Mouse (Mus musculus): ENCODE data around the gene Nipa2.
A peak's percentile ranks its signal among the peaks of the same experiment; 100 is the strongest.
"Not testable (repeated sequence)": the region's sequence is repeated elsewhere in the genome, so short reads cannot be mapped to it uniquely, and the experiment has no call there.

Nipa2 gene

DNA sequence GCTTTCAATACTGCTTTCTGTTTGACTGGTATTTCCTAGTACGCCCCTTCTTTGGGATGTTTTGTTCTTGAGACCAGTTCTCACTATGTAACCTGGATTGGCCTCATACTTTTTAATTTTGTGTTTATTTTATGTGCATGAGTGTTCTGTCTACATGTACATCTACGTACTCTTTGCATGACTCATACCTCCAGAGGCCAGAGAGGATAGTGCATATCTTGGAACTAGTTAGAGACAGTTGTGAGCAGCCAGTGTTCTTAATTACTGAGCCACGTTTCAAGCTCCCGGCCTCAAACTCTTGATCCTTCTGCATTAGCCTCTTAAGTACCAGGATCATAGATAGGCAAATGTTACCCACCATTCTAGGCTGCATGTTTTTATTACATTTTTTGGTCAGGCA, 23.9 kb downstream of the Nipa2 start:
- no peak for DNase-seq (ENCODE audit: low spot score)

DNA sequence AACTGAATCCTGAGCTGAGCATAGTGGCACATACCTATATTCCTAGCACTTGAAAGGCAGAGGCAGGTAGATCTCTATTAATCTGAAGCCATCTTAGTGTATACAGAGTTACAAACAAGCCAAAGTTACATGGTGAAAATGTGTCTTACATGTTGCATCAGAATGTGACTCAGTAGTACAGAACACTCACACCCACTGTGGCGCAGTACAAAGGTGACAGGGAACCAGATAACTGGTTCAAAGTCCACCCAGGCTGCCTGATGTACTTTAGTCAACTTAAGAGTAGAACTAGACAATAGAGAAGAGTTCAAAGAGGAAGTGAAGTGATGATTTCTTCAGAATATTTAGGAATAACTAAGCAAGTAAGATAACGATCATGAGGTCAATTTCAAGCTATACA, 27.3 kb downstream of the Nipa2 start:
- no peak for DNase-seq (ENCODE audit: low spot score)

DNA sequence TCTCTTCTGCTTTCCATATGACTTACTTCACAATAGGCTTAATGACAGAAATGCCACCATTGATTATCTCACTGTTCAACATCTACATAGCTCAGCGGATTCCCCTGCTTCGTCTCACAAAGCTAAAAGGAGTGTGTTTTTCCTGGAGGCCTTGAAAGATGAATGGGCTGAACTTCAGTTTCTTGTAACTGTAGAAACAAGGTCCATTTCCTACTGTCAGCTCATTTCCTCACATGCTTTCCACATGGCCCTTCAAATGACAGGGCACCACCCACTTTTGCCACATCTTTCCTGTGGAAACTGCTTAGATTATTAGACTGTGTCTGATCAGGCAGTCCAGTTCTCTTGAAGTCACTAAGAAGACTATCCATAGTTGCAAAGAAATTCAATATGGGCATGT, 33.6 kb downstream of the Nipa2 start:
- DNase-seq (ENCODE audit: low spot score) = no peak

DNA sequence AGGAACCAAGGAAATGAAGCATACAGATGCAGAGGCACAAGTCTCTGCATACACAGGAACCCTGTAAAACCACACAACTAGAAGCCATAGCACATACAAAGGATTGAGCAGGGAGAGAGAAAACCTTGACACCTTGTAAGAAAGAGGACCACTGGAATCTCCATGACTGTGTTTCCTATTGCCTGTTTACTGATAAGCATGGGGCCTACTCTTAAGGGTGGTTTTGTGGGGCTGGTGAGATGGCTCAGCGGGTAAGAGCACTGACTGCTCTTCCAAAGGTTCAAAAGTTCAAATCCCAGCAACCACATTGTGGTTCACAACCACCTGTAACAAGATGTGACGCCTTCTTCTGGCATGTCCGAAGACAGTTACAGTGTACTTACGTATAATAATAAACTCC, 35.0 kb downstream of the Nipa2 start:
- DNase-seq (ENCODE audit: low spot score) = no peak

DNA sequence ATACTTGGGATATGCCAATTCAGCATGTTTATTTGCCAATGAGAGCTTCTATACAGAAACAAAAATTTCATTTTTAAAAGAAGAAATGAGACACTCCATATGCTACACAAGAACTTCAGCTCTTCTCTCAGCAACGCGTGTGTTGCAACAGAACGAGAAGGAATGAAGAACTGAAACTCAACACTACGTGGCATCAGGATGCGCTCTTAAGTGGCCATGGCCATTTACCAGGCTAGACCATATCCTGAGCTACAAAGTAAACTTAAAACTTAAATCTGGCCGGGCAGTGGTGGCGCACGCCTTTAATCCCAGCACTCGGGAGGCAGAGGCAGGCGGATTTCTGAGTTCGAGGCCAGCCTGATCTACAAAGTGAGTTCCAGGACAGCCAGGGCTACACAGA, 43.9 kb downstream of the Nipa2 start:
- DNase-seq (ENCODE audit: low spot score) = not testable (repeated sequence)

DNA sequence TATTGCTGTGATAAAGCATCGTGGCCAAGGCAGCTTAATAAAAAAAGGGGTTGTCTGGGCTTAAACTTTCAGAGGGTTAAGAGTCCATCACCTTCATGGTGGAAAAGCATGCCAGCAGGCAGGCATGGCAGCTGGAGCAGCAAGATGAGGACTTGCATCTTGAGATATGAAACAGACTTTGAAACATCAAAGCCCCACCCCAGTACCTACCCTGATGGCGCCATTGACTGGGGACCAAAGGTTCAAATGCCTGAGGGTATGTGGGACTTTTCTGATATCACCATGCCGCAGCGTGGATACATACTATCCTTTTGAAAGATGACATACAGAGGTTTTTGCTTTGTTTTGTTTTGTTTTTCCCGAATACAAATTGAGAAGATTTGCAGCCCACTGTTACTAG, 50.2 kb downstream of the Nipa2 start:
- no peak for DNase-seq (ENCODE audit: low spot score)

DNA sequence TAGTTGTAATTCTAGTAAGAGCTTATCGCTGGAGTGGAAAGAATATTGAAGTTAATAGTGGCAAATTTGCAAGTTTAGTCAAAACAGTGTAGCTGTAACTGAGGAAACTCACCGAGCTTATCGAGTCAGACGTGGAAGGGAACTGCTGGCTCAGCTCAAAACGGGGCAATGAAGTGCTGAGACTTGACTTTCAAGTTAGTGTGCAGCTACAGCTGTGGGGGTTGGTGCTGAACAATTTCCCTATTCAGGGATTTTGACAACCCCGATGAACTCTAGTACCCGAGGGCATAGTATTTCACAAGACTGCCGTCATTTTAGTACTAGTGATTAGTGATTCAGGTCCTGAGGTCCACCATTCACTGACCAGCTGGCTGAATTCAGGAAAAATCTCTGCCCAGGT, 50.9 kb downstream of the Nipa2 start:
- no peak for DNase-seq (ENCODE audit: low spot score)

DNA sequence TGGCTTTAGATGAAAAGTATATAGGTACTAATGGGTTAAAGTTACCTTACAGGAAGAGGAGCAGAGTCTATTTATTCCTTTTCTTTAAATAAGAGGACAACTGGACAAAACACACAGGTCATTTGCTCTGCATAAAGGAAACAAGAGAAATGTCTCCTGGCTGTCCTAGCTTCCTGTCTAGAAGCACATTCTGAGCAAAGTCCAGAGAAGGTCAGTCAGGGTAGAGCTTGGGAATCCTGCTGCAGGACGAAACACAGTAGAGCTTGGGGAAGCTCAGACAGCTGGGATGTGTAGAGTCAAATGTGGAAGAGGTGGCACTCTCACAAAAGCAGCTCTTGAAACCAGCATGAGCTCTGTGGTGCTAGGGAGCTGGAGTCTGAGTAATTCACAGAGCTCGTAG, 51.9 kb downstream of the Nipa2 start:
- DNase-seq (ENCODE audit: low spot score) = no peak

DNA sequence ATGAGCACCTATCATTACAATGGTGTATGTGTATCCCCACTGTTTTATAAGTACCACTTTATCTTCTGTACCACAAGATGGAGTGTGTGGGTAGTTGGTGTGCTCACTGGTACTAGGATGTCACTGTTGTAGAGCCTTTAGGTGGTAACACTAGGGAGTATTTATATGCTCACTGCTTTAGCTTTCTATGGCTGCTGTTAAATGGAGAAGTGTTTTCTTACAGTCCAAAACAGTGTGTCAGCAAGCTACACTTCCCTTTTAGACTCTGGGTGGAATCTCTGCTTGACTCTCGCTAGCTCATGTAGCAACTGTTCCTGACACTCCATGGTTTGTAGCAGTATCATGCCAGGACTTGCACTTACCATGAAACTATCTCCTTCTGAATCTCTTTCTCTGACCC, 52.8 kb downstream of the Nipa2 start:
- no peak for DNase-seq (ENCODE audit: low spot score)

DNA sequence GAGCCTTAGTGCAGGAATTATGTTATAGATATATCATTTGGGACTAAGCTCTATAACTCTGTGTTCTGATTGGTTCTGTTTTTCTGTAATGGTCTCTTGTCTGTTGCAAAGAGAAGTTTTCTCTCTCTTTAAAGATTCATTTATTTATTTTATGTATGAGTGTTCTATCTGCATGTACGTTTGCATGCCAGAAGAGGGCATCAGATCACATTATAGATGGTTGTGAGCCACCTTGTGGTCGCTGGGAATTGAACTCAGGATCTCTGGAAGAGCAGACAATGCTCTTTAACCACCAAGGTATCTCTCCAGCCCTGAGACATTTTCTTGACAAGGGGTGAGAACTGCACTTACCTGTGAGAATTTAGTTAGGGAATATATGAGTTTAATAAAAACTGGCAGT, 56.8 kb downstream of the Nipa2 start:
- no peak for DNase-seq (ENCODE audit: low spot score)

DNA sequence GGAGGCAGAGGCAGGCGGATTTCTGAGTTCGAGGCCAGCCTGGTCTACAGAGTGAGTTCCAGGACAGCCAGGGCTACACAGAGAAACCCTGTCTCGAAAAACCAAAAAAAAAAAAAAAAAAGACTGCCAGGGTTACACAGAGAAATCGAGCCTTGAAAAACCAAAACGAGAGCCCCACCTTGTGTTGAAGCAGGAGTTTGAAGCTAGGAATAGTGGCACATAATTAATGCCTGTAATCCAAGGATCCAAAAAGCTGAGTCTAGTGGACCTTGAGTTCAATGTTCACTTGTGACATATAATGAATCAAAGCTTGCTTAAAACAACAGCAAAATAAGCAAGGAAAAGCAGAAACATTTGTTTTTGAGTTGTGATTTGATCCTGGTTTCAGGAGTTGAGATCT, 58.5 kb downstream of the Nipa2 start:
- DNase-seq (ENCODE audit: low spot score) = peak; percentile 24

DNA sequence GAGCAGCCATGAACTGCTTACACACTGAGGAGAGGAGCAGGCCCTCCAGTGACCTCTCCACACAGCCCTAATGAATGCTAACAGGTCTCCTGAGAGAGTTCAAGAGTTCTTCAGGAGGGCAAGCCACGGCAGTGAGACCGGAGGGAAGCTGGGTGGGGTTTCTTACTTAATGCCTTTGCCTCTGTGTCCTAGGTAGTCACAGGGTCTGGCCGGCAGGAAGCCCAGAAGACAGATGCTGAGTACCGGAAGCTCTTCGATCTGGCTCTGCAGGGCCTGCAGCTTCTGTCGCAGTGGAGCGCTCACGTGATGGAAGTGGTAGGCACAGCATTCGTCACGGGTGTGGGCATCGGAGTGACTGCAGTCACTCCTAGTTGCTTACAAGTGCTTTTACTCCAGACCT, 70.5 kb downstream of the Nipa2 start:
- DNase-seq (ENCODE audit: low spot score) = no peak

DNA sequence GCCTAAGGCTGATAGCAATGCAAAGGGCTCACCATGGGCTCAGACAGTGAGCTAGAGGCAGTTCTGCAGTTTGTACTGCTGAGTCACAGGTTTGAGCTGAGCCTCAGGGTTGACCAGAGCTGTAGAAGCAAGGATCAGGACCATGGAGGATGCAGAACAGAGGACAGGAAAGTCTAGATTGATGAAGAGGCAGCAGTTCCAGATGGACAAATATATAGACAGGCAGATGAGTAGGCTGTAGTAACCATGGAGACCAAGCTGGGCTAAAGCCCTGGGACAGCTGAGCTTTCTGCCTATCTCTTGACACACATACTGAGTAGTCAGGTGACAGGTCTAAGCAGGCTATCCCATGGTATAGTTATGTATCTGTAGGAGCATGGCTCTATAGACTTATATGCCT, 71.5 kb downstream of the Nipa2 start:
- DNase-seq (ENCODE audit: low spot score) = no peak

DNA sequence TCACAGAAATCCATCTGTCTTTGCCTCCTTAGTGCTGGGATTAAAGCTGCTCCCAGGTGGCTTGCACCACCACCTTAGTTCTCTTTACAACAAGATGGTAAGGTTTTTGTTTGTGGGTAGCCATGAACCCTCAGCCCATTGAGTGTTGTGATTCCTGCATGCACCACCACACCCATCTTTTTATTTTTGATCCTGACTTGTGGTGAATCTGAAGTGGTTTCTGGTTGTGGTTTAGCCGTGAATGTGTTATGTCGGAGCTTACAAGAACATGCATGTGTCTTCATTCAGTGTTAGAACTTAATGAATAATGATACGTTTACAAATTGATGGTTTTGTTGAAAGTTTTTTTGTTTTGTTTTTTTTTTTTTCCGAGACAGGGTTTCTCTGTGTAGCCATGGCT, 72.3 kb downstream of the Nipa2 start:
- DNase-seq (ENCODE audit: low spot score) = no peak

DNA sequence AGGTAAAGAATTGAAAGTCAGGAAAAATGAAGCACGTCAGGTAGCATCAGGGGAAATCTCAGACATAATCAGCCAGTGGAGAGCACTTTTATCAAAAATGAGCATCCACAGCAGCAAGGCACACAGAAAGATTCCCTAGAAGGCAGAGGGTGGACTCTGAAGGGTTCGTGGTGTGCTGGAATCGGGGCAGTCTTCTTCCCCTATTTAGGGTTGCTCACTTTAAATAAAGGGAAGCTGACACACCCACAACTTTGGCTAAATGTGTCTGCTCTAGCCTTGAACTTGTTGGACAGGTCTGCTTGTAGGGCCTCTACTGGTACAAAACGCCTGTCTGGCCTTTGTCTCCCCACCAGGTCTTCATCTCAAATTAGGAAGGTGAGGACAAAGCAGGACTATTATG, 73.7 kb downstream of the Nipa2 start:
- no peak for DNase-seq (ENCODE audit: low spot score)

Data from retina, embryonic 14.5 days (tissue).